Mouse (Mus musculus): ENCODE results near the gene Ppif.

The Ppif gene

DNA sequence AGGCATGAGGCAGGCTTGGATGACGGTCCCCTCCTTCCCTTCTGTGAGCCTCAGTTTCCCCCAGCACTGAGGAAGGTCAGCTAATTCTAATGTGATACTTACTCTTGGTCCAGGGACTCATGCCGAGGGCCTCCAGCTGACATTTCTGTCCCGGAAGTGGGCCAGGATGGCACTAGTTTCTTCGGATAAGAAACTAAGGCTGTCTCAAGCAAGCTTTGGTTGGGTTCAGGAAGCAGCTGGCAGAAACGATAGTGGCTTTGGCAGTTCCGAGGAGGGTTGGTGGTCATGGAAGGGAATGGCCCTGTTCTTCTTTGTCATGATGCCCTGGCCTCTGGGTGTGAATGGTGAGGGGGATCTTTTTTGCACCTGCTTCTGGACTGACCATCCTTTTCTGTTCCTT lies 1.1 kb downstream of the Ppif start:
- no peak for DNase-seq (ENCODE audit: low spot score)

DNA sequence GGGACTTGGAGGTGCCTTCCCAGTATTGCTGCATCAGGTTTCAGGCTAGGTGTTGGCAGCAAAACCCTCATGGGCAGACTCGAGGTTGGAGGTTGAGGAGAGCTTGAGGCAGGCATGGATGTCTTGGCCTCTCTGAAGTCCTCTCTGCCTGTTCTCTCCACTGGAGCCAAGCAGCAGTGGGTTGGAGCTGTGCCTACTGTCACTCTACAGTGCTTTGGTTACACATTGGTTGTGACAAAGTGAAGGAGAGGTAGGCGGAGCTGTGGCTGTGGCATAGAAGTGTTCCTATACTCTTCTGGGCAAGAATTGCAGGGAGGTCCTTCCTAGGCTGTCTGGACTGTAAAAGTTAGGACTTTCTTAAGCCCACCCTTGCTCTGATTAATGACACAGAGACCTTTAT lies 2.4 kb downstream of the Ppif start:
- no peak for DNase-seq (ENCODE audit: low spot score)

DNA sequence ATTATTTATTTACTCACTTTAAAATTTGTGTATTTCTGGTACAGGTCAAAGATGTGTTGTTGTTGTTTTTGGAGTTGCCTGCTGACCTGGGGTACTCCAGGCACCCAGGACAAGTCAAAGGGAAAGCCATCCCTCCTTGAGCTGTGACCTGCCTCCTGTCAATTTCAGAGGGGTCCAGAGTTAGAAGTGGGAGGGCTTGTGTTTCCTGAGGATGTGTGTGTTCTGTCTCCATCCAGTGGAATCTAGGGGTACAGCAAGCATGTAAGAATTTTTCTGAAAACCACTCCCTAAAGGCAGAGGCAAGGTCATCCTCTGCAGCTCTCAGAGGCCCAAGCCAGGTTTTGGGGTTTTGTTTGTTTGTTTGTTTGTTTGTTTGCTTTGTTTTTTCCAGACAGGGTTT lies 8.0 kb downstream of the Ppif start:
- peak; percentile 62 for DNase-seq (ENCODE audit: low spot score)

DNA sequence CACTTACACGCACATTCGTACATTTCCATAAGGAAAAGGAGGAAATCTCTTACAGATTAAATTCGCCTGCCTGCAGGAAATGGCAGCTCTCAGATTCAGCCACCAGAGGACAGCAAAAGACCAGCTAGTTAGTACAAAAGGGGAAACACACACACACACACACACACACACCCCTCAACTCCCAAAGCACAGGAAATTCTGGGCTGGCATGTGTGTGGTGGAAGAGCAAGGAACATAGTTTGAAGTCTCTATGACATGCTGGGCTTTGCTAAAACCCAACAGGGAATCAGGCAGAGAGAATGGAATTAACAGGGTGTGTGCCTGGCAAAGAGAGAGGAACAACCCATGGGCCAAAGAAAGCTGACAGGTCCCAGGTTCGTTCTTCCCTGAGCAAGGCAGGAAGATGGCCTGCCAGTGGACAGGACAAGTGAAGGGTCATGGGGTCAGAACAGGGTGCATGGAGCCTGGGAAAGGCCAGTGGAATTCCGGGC lies 13.8 kb downstream of the Ppif start:
- DNase-seq (ENCODE audit: low spot score) = peak; percentile 59

DNA sequence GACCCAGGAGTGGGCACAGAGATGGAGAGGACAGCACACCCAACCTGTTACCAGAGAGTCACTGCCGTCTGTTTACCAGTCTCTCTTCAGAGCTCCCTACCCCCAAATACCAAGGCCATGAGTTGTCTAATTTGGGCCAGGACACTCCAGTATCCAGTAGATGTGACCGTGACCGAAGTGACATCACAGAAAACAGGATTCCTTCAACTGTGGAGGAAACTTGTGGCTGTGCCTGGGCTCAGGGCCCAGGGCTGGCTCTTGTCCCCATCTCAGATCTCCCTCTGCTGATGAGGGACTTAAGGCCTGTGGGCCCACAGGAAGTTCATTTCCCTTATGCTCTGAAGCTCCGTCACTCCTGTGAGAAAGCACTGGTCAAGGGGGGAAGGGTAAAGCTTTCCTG lies 14.5 kb downstream of the Ppif start:
- no peak for DNase-seq (ENCODE audit: low spot score)

DNA sequence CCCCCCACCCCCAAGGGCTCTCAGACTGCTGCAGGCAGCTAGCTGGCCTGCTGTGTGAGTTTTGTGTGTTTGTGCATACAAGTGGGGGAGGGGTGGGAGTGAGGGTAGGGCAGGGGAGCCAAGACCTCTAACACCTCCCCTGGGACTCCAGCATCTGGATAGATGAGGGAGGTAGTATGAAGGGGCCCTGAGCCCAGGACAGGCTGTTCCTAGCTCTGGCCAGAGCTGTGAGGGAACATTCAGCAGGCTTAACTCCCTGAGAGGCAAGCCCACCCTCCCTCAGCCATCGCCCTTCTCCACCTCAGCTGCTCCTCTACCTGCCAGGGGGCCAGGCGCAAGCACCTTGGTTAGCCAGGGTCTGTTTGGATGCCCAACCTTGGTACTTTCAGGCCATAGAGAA lies 15.0 kb downstream of the Ppif start:
- no peak for DNase-seq (ENCODE audit: low spot score)

DNA sequence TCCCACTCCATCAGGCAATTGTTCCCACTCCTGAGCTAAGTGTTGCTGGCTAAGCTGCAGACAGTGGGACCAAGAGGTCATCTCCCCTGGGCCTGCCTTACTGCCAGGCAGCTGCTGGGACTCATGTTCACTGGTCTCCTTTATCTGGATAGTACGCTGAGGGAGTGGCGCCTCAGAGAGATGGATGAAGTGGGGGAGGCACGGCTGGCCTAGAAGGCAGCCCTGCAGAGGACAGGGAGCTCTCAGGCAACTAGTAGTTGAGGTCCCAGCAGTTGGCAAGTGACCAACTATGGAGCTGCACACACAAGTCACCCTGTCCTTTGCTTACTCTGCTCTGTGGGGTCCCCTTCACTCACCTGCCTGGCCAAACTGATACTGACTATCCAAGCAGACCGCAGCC lies 16.1 kb downstream of the Ppif start:
- DNase-seq (ENCODE audit: low spot score) = peak; percentile 42

DNA sequence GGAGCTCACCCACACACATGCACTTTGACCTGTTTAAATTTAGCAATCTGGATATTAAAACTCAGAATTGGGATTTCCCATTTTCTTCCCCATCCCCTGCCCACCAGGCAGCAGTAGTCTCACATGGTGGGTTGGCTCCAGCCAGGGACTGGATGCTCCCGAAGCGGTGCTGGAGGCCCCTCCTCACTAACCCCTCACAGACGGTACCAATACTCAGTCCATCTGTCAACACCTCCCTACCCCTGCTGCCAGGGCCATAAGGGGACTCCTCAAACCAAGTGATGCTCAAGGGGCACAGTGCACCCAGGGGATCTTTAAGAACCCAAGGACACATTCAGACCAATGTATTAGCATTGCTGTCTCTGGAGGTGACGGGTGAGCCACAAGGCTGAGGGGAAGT lies 16.7 kb downstream of the Ppif start:
- DNase-seq (ENCODE audit: low spot score) = no peak

DNA sequence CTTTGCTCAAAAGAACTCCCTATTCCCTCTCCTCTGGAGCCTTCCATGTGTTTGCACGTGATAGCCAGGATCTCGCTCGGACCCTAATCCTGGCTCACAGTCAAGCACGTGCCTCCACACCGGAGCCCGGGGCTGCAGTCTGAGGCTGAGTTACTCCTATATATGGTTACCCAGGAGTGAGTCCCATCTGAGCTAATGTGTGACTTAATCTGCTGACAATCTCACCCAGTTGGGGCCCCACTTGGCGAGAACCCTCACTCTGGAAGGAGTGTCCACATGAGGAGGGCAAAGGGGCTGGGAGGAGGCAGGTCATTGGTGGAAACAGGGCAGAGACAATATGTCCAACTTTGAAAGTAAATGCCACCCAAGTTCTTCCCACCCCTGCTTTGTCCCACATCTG lies 17.2 kb downstream of the Ppif start:
- no peak for DNase-seq (ENCODE audit: low spot score)

DNA sequence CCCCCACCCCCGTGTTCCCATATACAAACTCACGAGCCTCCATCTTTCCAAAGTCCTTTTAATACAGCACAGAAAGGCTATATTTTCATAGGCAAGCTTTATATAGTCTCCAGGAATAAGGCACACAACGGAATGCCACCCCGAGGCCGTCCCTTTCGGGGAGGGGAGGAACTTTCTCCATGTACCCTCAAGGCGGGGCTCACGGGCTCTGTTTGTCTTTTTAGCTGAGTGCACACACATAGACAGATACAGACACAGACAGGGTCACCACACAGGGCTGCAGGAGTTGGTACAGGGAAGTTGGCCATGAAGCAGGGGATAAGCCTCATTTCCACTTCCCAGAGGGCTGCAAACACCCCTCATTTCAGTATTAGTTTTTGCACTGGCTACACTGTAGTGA lies 17.6 kb downstream of the Ppif start:
- no peak for DNase-seq (ENCODE audit: low spot score)

DNA sequence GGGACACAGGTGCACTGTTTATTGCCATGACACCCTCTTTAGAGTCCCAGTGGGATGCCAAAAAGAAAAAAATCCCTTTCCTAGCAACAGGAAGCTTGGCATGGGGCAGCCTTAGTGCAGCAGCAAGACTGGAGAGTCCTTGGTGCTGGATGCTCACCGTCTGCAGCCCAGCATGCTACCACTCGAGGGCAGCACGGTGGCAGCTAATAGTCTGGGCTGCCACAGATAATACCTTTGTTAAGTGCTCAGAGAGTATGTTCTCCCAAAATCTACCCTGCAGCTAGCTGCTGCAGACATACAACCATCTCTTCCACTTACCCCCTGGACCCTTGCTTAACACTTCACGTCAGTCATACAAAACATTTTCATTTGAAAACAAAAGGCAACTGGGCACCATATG lies 19.5 kb downstream of the Ppif start:
- peak; percentile 69 for DNase-seq (ENCODE audit: low spot score)

DNA sequence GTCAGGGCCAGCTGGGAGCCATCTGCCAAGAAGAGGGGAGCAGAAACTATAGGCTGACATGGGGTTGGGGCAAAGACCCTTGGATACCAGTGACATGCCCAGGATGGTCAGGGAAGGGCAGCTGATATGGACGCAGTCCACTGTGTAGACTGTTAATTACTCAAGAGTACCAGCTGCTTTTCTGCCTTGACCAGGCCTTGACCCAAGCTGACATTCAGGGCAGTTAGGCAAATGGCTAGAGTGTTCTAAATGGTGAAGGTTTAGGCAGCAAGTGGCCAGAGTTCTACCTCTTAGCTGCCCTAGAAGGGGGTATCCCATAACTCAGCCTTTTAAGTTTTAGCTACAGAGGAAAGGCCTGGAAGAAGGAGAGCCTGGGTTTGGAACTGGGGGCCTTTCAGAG lies 22.6 kb downstream of the Ppif start:
- DNase-seq (ENCODE audit: low spot score) = no peak

DNA sequence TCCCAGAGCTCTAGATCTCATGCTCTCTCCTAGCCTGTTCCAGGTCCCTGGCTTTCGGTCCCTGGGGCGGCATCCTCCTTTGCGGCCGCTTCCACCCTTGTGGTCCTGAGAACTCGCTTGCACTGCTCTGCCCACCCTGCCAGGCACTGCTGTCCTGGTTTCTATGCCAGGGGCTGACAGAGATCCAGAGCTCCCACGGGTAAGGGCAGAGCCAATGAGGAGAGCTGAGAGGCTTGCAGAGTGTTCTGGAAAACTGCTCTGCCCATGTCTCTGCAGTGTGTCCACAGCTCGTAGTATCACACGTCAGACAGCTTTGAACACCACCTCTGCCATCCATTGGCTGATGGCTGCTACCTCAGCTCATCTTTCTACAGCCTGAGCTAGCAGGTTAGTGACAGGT lies 23.8 kb downstream of the Ppif start:
- no peak for DNase-seq (ENCODE audit: low spot score)

DNA sequence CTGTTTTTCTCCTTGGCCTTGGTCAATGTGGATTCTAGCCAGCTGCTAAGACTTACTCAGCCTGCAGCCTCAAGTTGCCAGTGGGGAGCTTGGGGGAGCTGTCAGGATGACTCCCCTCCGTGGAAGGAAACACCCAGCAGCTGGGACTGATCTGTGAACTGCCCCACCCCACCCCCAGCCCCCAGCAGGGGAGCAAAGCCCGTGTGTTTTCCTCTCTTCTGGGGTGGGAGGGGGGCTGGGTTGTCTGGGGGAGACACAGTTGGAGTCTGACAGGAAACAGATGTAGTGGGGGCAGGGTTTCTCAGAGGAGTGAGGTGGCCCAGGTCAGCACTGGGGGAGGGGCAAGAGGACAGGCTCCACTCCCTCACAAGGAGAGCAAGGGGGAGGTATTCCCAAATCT lies 24.5 kb downstream of the Ppif start:
- DNase-seq (ENCODE audit: low spot score) = no peak

DNA sequence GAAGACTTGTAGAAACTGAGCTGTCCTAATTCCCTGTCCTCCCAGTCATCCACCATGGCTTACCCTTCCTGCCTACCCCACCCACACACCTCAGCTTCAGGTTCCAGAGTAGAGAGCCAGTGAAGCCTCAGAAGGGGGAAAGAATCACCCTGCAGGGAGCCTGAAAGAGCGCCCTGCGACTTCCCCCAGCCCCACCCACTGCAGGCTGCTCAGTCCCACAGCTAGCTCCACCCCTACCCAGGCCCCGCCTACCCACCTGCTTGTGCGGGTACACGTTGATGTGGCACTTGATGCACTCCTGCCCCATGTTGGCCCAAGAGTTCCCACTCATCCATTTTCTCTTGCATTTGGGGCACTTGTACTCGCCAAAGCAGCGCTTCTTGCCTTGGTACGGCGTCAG lies 25.4 kb downstream of the Ppif start:
- DNase-seq (ENCODE audit: low spot score) = no peak

DNA sequence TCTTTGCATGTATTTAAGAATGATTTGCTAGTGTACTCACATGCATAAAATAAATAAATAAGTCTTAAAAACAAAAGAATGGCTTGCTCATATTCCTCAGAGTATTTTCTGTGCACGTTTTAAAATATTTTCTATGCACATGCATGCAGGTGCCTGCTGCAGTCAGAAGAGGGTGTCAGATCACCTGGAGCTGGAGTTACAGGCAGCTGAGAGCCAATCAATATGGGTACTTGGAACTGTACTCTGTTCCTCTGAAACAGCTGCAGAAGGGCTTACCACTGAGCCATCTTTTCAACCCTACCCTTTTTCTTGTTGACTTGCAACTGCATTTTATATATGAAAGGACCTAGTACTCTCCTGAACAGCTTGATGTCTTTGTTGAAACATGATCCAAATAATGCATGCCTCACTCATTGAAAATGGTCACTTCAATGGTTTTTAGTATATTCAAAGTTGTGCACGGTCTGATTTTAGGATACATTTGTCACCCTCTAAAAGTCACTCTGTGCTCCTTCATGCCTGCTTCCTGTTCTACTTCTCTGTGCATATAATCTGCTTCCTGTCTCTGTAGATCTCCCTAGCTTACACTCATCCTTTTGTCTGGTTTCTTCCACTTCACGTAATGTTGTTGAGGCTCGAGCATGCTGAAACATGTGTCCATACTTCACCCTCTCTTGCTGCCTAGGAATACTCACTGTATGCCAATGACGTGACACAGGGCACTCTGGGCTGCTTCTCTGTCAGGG lies 27.2 kb downstream of the Ppif start:
- DNase-seq (ENCODE audit: low spot score) = no peak

DNA sequence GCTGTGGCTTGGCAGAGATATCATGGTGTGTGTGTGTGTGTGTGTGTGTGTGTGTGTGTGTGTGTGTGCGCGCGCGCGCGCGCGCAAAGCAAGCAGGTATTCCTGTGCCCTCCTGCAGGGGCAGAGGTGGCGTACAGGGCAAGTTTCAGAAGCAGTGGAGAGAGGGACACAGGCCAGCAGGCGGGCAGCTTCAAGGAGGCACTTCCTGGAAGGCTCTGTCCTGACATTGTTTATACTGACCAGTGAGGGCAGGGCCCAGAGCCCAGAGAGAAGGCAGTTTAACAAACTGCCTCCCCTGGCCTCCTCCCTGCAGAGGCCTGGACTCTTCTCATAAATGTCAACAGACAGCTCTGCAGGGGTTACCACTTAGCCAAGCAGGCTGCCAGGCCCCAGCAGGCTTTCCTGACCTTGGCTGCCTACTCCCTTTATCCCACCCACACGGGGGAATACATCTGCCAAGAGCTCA lies 31.1 kb downstream of the Ppif start:
- DNase-seq (ENCODE audit: low spot score) = peak; percentile 60

DNA sequence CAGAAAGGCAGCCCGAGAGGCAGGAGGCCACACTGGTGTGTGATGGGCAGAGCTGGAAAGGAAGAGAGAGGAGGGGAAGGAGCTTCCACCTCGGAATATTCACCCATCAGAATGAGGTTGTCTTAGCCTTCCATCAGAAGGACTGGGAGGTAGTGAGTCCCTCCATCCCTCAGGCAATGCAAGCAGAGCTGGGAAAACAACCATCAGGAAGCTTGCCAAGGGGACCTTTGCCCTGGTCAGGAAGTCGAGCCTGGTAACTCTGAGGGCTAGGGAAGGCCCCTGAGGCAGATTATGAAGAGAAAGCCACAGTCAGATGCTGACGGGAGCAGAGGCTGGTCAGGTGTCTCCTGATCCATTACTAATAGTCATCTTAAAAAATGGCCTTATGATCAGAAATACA lies 31.7 kb downstream of the Ppif start:
- DNase-seq (ENCODE audit: low spot score) = no peak

DNA sequence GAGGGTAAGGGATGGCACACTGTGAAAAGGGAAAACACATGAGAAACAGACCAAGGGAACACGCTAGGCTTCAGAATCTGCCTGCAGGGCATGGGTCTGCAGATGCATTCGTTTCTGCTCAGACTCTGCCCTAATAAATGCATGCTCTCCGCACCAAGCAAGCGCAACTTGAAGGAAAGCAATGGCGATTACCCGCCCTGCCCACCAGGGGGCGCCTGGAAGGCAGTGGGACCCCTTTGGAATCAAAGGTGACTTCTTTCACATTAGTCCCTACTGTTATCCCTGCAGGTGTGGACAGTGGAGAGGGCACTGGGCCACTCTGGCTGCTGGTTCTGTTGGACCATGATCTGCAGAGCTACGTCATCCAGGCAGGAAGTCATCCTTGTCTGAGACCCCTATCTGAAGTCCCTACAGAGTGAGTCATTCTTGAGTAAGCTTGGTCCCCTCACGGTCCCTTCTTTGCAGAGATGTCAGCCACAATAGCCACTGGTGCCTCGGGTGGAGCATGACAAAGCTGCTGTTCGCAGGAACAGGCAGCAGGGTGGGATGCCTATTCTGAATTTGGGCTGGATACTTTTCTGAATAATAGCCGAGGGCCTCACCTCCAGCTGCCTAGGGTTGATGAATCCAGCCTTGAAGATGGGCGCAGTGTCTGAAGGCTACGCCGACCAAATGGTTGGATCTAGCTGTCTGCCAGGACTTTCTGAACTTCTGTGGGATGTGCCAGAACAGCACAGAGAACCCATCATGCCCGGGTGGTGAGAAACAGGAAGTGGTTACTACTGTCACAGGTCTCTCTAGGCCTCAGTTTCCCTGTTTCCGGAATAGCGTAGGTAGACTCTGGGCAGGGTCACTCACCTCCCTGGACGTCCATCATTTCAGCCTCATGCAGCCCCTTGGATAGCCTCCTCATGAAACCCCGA lies 32.5 kb downstream of the Ppif start:
- peak; percentile 68 for DNase-seq (ENCODE audit: low spot score)

DNA sequence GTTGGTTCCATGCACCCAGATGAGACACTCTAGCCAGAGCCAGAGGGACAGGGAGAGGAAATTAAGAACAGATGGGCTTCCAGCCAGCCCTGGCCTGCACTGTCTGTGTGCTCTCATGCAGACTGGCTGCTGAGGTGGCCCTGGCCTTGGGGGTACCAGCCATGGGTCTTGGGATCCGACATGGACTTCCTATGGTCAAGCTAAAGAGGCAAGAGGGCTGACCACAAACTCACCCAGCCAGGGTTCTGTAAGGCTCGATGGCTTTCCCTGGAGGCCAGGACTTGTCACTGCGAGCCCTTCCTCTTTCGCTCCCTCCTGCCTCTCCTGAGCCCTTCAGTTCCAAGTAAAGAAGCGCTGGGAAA lies 33.2 kb downstream of the Ppif start:
- DNase-seq (ENCODE audit: low spot score) = no peak

DNA sequence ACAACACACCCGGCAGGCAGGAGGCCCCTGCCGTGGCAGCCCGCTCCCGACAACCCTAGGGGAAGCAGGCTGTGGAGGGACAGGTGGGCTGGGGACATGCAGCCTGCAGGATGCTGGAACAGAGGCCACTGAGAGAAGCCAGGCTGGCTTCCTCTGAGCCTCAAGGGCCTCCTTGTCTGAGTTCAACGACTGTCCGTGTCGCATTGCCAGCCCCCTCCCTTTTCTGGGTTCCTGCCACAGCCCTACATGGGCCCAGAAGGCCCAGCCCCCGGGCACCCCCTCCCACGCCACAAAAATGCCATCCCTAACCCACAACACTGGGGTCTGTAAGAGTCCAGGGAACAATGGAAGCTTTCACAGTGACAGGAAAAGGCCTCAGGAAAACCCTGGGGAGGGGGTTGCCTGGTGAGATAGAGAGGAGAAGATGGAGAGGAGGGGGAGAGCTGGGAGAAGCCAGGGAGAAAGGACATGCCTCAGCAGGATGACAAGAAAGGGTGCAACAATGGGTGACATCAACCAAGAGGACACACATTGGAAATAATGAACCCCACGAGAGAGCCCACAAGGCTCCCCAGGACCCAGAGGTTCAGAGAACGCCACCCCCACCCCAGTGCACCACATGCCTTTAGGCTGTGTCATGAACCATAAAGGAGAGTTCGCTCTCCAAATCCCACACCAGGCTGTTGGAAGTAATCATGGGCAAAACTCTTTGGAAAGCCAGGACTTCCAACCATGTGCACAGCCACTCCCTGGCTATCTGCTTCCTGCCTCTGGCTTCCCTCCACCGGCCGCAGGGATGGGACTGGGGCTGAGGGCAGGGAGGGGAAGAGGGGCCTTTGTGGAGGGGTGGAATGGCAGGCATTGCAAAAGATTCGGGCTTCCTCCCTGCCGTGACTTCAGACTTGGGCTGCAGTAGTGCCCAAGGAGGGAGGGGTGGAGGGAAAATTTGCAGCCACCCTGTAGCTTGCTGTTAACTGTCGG lies 41.1 kb downstream of the Ppif start:
- DNase-seq (ENCODE audit: low spot score) = peak; percentile 35

DNA sequence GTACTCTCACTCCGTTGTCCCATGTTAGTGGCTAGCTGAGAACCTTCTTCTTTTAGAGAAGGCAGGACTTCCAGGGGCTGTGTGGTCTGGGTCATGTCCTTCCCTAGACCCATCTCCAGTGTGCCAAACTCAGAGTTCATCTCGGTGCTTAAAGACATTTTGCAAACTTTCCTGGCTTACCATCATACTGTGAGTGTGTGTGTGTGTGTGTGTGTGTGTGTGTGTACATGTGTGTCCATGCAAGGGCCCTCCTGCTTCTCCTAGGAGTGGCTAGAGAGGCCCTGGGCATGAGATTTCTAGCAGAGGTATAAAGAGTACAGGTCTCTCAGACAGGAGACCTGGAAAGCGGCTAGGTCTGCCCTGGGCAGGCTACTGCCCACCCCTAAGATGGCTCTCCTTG lies 42.2 kb downstream of the Ppif start:
- DNase-seq (ENCODE audit: low spot score) = no peak
